Mouse (Mus musculus): Measurements from ENCODE around the gene Ffar4. TPM values are rescaled to one million over a fixed set of nuclear protein-coding genes. Genes with fewer than 3 reads are reported as not detected.

The Ffar4 gene
- total RNA-seq (2021): not detected
- long read RNA-seq, experiment 1: 0 reads
- long read RNA-seq, experiment 2: 0 reads

DNA sequence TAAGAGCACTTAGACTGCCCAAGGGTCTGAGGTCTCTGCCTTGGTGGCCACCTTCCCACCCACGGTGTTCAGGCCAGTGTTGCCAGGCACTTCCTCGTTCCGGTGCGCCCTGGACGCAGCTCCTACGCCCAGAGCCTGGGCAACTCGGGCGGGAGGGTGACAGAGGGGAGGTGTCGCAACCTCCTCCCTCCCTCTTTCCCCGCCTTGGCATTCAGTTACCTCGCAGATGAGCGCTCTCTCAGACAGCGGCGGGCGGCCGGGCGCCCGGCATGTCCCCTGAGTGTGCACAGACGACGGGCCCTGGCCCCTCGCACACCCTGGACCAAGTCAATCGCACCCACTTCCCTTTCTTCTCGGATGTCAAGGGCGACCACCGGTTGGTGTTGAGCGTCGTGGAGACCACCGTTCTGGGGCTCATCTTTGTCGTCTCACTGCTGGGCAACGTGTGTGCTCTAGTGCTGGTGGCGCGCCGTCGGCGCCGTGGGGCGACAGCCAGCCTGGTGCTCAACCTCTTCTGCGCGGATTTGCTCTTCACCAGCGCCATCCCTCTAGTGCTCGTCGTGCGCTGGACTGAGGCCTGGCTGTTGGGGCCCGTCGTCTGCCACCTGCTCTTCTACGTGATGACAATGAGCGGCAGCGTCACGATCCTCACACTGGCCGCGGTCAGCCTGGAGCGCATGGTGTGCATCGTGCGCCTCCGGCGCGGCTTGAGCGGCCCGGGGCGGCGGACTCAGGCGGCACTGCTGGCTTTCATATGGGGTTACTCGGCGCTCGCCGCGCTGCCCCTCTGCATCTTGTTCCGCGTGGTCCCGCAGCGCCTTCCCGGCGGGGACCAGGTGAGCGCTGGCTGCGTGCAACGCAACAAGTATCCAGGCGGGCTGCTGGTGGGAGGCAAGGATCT, at the start of gene Ffar4:
Ffar4 (plus strand) TSS at position 214 of the 901 bp plus-strand sequence.
- intact Hi-C loops (cut with DNase I): no loop called here
- DNase-seq: no peak

DNA sequence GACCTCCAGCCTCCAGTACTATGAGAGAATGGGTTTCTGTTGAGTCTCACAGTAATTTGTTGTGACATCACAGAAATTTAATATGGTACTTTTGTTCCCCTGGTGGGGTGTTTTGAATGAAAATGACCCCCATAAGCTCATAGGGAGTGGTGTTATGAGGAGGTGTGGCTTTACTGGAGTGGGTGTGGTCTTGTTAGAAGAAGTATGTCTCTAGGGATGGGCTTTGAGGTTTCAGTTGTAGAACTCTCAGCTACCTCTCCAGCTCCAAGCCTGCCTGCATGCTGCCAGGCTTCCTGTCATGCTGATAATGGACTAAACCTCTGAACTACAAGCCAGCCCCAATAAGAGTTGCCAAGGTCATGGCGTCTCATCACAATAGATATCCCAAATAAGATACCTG, 47.2 kb upstream of the Ffar4 start:
- no peak for DNase-seq
- intact Hi-C loops (cut with DNase I): no loop called here

DNA sequence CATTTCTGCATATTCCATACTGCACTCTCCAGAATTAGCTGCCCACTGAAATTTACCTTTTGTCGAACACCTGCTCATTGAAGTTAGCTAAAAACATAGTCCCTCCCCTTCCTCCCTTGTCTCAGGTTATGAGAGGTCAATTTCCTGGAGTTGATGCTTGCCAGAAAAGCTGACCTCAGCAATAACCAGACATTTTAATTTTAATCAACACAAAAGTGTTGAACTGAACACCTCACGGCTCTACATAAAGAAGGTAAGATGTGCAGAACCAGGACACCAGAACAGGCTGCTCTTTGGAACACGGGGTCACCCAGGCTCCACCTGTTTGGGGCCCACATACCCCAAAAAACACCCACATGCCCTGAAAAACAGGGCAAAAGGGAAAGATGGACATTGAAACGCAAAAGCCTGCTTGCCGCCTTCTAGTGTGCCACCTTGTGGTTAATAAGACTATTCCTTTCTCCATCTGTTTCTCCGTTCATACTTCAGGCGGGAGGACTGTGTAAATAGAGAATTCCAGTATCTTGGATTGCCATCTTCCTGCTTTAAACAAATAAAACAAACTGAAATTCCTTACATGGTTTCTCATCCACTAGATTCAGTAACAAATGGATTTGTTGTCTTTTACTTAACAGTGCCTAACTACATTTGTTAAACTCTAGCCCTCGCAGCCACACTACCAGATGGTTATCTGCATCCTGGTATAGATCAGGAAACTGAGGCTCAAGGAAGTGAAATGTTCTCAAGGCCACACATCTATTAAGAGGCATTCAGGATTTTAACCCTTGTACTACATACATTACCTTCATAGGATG, 43.4 kb upstream of the Ffar4 start:
- intact Hi-C loops (cut with DNase I): loop anchor here (2.0 kb wide), 1 partner anchor 99 kb away; no protein-coding TSS in a partner anchor
- DNase-seq: no peak

DNA sequence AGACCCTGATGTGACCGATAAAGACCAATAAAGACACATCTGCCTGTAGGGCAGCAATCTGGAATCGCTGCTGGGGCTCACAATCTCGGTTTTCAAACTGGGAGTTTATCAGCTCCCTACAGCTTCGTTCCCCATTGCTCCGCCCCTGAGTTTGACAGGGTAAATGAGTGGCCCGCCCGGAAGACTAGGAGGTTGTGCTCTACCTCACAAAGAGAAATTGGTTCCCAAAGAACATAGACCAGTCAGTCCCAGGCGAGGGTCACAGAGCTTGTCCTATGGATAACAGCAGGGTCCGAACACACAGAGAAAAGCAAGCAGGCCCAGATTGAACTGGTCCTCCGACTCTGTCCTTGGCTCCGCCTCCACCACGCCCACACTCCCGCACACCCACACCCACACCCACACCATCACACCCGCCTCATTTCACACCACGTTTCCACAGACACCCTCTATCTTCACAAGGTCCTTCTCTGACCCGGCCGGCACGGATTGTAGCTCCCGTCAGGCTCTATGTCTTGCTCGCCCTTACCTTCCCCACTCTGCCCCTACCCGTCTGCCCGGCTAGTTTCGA, 42.6 kb upstream of the Ffar4 start:
- intact Hi-C loops (cut with DNase I): loop anchor here (2.0 kb wide), 1 partner anchor 99 kb away; no protein-coding TSS in a partner anchor
- no peak for DNase-seq

DNA sequence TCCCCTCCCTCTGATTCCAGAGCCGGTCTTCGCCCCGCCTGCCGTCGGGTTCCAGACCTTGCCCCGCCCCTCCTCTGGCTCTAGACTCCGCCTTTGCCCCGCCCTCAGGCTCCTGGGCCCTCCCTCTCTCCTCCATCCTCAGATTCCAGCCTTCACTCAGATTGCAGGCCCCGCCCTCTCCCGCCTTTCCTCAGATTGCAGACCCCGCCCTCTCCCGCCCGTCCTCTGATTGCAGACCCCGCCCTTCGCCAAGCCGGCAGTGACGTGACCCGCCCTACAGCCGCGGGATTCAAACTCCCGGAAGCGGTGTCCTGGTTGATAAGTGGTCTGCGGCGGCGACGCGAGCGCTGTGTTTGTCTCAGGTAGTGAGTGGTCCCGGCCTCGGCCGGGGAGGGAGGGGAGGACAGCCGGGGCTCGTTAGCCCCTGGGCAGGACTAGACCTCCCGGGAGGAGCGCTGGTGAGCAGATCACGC, 42.1 kb upstream of the Ffar4 start, which contains the start of gene Cep55:
Cep55 (plus strand) TSS at position 292 of the 473 bp plus-strand sequence.
- intact Hi-C loops (cut with DNase I): loop anchor here (2.0 kb wide), 1 partner anchor 100 kb away; no protein-coding TSS in a partner anchor
- DNase-seq: peak; percentile 91 to 95

DNA sequence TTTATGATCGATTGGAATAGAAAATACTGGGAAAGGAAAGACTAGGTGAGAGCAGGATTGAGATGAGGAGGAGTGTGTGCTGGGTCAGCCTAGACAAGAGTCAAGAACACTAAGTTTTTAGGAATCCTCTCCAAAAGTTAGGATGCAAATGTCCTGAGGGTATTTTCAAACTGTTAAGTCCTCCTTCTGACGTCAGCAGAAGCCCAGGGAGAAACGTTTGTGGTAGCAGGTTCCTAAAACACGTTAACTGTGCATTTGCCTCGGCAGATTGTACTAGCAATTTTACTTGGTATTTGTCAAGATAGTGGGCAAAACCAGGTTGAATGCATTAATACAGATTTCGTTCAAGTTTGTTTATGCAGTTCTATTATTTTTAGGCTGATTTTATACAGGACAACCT, 41.1 kb upstream of the Ffar4 start:
- intact Hi-C loops (cut with DNase I): loop anchor here (2.0 kb wide), 1 partner anchor 101 kb away; no protein-coding TSS in a partner anchor
- DNase-seq: no peak

DNA sequence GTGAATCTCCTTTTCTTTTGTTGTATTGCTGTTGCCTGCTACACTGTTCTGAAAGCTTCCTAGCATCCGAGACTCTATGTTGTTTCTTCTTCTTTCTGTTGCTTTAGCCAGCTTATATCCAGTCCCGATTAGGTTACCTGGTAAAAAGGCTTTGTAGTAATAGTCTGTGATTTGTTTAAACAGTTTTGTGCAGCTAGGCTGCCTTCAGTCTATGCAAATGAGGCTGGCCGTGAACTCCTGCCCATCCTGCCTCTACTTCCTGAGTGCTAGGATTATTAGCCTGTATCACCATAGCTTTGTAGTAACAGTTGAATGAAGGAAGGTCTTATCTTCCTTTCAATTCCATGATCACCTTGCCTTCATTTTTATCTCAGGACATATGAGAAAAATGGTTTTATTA, 40.6 kb upstream of the Ffar4 start:
- intact Hi-C loops (cut with DNase I): no loop called here

DNA sequence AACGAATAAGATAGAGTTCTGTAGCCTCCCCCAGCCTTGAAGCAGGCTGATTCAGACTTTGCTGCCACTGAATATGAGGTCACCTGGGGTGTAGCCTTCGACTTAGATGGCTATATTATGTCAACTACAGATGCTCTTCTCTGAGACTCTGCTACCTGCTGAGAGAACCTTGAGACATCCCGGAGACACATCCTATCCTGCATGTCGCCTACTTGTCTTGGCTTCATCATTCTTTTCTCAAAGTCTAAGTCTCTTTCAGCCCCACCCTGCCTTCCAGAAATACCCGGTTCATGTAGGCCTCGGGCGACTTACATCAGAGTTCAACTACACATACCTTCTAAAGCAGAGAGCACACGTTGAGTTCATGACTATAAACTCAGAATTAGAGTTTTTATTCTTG, 39.9 kb upstream of the Ffar4 start:
- intact Hi-C loops (cut with DNase I): no loop called here
- no peak for DNase-seq

More for the DNA sequence above, 40.6 kb upstream of the Ffar4 start:
- no peak for DNase-seq

DNA sequence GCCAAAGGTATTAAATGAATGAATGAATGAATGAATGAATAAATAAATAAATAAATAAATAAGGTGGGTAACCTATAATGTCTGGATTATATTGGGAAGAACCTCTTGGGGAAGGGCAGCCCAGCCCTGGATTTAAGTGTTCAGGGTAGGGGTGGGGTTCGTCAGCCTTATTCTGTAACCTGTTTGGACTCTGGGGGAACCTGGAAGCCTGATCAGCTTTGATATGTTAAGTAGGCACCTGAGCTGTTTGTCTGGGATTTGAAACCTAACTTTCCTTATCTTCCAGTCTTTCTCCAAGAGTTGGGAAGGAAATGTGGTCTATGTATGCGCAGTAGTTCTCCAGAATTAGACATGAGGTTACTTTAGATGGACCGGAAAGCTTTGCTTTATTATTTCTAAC, 33.7 kb upstream of the Ffar4 start:
- intact Hi-C loops (cut with DNase I): no loop called here
- no peak for DNase-seq

DNA sequence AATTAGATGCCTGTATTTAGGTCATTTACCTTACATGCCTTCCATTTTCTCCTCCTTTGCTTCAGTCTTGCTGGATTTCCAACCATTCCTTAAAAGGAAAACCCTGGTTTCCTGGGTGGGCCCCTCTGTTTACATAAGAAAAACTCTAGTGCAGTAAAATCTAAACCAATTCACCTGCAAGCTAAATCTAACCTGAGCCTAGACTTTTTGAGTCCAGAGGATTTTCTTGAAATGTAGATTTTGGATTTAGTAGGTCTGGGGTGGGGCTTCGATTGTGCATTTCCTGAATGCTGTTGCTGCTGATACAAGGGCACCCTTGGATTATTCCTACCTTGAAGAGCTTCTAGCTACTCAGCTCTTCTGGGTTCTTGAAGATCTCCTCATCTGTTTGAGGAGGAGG, 32.8 kb upstream of the Ffar4 start:
- intact Hi-C loops (cut with DNase I): no loop called here
- DNase-seq: no peak

DNA sequence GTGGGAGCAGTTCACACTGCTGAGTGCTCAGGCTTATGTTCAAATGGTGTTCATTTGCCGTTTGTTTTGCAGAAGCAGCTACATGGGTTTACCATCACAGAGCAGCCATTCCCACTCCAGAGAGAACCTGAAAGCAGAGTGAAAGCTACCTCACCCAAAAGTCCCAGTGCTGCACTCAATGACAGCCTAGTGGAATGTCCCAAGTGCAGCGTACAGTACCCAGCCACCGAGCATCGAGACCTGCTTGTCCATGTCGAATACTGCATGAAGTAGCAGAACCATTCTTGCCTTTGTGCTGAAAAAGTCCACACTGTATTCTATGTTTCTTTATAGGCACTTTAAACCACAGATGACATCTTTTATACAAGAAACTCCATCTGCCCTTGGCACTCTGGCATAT, 23.6 kb upstream of the Ffar4 start:
- intact Hi-C loops (cut with DNase I): no loop called here
- no peak for DNase-seq

DNA sequence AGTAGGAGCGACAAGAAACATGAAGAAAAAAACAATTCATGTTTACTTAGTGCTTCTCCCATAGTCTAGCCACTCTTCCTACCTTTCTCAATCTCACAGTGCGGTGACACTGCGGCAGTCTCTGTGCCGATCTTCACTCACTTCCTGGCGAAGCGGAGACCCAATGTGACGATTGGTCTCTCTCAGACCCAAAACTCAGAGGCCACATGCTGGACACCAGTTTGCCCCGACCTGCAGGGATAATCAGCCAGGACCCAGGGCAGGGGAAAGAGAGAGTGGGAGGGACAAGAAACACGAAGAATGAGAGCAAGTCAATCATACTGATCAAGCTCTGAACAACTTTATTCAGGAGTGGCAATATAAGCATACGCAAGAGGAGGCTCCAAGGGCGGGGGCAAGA, 21.8 kb upstream of the Ffar4 start:
- no peak for DNase-seq
- intact Hi-C loops (cut with DNase I): no loop called here

DNA sequence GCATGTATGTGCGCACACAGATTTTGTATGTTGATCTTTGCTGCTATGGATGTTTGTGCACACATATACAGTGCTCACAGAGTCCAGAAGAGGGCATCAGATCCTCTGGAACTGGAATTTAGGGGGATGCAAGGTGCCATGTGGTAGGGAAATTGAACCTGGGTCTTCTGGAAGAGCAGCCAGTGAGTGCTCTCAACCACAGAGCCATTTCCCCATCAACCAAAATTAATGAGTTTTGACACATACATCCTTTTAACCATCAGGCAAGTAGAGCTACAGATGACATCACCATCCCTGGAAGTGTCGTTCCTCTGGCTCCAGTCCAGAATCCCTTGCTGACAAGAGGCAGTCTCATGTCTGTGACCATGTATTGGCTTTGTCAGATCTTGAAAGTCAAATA, 20.6 kb upstream of the Ffar4 start:
- no peak for DNase-seq
- intact Hi-C loops (cut with DNase I): no loop called here

DNA sequence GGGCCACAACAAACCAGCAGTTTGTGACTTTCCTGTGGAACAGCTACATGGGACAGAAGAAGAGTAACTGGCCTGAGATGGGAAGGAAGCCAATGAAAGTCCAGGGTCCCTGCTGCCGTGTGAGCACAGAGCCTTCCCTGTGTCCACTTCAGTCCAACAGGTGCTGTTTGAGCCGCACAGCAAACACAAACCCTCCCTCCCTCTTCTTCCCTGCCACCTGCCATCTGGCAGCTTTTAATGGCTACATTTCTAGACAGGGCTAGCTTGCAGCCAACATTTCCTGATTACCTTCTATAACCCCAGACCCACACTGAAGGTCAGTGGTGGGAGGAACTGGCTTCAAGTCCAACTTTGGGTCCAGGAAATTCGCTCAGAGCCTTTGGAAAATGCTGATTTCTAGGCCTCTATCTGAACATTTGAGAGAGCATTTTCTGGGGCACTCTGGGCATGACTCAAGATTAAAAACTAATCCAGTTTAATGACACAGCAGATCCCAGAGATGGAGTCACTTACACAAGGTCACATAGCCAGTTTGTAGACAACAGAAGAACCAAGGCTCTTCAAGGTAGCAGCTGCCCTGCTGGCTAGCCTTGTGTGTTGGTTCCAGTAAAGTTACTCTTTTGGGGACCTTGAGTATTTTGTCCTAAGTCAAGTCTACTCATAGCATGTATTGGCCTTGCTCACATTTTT, 18.9 kb upstream of the Ffar4 start:
- intact Hi-C loops (cut with DNase I): no loop called here
- no peak for DNase-seq

DNA sequence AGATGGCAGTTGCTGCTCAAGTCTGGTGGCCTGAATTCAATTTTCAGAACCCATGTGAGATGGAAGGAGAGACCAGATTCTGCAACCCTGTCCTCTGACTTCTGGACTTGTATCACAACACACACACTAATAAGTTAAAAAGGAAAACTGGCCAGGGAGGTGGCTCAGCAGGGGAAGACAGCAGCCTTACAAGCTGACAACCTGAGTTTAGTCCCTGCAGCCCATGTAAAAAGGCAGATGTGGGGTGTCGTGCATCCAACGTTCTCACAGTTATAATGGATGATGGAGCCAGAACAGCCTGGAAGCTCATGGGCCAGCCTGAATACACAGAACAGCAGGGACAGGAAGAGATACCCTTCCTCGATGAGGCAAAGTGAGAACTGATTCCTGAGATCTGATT, 15.5 kb upstream of the Ffar4 start:
- intact Hi-C loops (cut with DNase I): no loop called here
- no peak for DNase-seq

DNA sequence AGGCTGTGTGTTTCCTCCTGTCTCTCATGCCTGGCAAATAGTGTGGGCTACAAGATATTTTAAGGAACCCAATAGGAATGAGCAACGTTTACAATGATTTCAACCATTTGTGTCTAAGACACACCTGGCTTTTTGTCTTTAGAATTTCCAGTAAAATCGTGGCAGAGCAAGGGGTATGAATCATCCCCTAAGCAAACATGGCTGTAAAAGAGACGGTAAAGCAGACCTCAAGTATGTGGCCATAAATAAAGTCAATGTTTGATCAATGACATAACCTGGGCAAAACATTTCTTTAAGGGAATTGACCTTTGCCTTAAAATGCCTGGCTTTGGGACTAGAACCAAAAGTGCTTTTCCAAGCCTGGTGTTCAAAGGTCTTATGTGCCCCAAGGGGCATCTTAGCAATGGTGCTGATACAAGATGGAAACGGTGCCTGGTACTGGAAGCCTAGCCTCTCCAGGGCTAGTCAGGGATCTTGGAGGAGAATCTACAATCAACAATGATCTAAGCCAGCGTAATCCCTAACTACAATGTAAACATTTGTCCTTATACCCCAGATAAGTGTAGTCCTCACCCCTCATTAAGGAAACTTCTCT, 13.8 kb upstream of the Ffar4 start:
- intact Hi-C loops (cut with DNase I): no loop called here
- no peak for DNase-seq

DNA sequence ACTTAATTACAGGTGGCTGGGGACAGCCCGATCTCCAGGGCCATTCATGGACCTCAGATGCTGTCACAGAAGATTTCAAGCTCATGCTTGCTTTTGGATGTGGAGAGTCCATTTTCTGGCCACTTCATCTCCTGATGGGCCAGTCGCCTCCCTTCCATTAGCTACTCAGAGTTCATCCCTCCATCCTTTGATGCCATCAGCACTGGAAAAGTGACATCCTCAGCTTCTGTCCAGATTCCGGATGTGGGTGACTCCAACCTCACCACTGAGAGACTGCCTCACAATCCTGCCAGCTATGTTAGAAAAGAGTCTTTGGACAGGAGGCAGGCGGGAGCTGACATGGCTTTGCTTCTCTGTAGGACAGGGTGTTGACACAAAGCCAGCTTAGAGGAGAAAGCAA, 11.0 kb upstream of the Ffar4 start:
- intact Hi-C loops (cut with DNase I): no loop called here
- no peak for DNase-seq

DNA sequence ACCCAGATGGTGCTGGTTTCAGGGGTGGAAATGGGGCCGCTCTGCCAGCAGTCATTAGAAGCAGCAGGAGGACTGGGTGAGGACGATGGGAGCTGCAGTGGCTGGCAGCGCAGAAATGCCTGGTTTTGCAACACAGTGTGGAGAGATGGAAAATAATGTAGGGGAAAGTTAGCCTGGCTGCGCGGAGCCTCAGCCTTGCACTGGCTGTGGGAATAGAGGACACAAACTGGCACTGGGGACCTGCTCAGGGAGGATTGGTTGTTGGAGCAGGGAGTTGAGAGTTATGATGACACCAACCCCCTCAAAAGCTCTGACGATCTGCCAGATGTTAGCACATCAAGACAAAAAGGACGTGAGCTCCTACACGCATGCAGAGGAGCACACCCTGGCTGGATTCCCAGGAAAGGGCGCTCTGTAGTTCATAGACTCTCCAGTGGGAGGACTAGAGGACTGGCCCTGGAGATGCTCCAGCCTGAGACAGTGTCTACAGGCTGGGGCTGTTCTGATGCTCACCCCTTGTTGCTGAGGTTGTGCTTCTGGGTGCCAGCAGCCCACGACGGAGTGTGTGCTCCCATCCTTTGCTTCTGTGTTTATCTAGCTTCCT, 9.8 kb upstream of the Ffar4 start:
- intact Hi-C loops (cut with DNase I): no loop called here
- peak; percentile 14 to 31 for DNase-seq

DNA sequence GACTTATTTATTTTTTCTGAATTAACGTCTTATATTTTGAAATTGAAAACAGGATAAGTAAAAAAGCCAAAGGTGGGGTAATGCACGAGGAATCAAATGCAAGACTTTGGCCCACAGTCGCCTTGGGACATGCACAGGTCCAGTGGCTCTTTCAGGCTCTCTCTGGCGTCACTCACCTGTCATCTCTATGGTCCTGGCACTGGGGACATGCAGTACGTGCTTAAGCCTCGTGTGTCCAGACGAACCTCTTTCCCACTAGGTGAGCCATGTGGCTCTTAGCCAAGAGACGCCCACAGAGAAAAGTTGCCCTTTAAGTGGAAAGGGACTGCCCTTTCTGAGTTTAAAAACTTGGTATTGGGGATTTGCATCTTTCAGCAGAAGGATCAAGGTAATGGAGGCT, 7.5 kb upstream of the Ffar4 start:
- no peak for DNase-seq
- intact Hi-C loops (cut with DNase I): no loop called here

All from gastrocnemius, postnatal 36 days (tissue).